In genomic region chr13:106936256-106937137, GRCm38 (mm10) we compare ENCODE assay signal across 8 mouse cellular contexts. TPM values are rescaled to one million over a fixed set of nuclear protein-coding genes. Genes with fewer than 3 reads are reported as not detected.
A peak's percentile ranks its signal among the peaks of the same experiment; 100 is the strongest.
DNase-seq lines count a peak whose midpoint lies in the region; ATAC-seq and TF ChIP-seq lines count a peak whose summit lies in the region.

Gene Ipo11 (minus strand): TSS chr13:106936958.

- peak within 1 kb of the TSS; percentile 96 for H3K27ac ChIP-seq in forebrain, embryonic 10.5 days
- H3K27ac ChIP-seq in heart, embryonic 15.5 days: peak within 1 kb of the TSS; percentile 82
- peak within 1 kb of the TSS; percentile 50 for H3K27ac ChIP-seq in liver, embryonic 14.5 days
- peak within 1 kb of the TSS; percentile 68 for H3K27ac ChIP-seq in neural tube, embryonic 11.5 days (ENCODE audit: low read depth, low read length)
- peak within 1 kb of the TSS; percentile 83 for H3K27ac ChIP-seq in stomach, postnatal 0 days (replicated peaks)

- H3K4me2 ChIP-seq in heart, embryonic 15.5 days: peak within 1 kb of the TSS; percentile 69
- peak within 1 kb of the TSS; percentile 82 for H3K4me2 ChIP-seq in liver, embryonic 14.5 days (ENCODE audit: low read depth)
- H3K4me2 ChIP-seq in neural tube, embryonic 11.5 days (ENCODE audit: low read depth): peak within 1 kb of the TSS; percentile 69
- peak within 1 kb of the TSS; percentile 88 for H3K4me2 ChIP-seq in stomach, postnatal 0 days (replicated peaks; ENCODE audit: low read depth)

- H3K9me3 ChIP-seq in forebrain, embryonic 10.5 days: no peaks in the 10 kb centered on the region
- no peaks in the 10 kb centered on the region; the same call in 1 of the 2 replicates for H3K9me3 ChIP-seq in heart, embryonic 15.5 days (replicated peaks)
- peaks cover 3% of the 10 kb centered on the region; the same call in 1 of the 2 replicates for H3K9me3 ChIP-seq in liver, embryonic 14.5 days (ENCODE audit: control insufficient read depth, low read length)
- no peaks in the 10 kb centered on the region for H3K9me3 ChIP-seq in neural tube, embryonic 11.5 days (ENCODE audit: control insufficient read depth, low read length)
- H3K9me3 ChIP-seq in stomach, postnatal 0 days (ENCODE audit: control insufficient read depth, low read length): no peaks in the 10 kb centered on the region

- no peak for TF ChIP-seq EP300 in liver, embryonic 14.5 days (IDR thresholded peaks at IDR 0.05; ENCODE audit: low read depth)
- no peak for TF ChIP-seq EP300 in stomach, postnatal 0 days (optimal IDR thresholded peaks at IDR 0.05)

- H3K4me1 ChIP-seq in forebrain, embryonic 10.5 days: peaks cover 17% of the 10 kb centered on the region
- H3K4me1 ChIP-seq in heart, embryonic 15.5 days (replicated peaks): peaks cover 14% of the 10 kb centered on the region
- peaks cover 5 to 16% of the 10 kb centered on the region in 2 experiments; a peak in 3 of 4 replicates for H3K4me1 ChIP-seq in liver, embryonic 14.5 days (replicated peaks; ENCODE audit: control insufficient read depth in 2 of 2, insufficient read depth in 2 of 2, low read length in 1 of 2)
- H3K4me1 ChIP-seq in neural tube, embryonic 11.5 days (ENCODE audit: control insufficient read depth, insufficient read depth, low read length): peaks cover 4% of the 10 kb centered on the region; the same call in 1 of the 2 replicates
- H3K4me1 ChIP-seq in stomach, postnatal 0 days (replicated peaks; ENCODE audit: control insufficient read depth, insufficient read depth): no peaks in the 10 kb centered on the region

- peak; percentile 72 to 82 for DNase-seq in CD8-positive naive resting alpha-beta T cell, adult 2 months (ENCODE audit: low read depth in 2 of 2, low spot score in 2 of 2)
- DNase-seq in c-Kit-positive CD71-negative TER-119-negative erythroid progenitor cells, embryonic 14.5 days (ENCODE audit: low read depth): peak; percentile 94
- DNase-seq in forebrain, embryonic 10.5 days (ENCODE audit: extremely low spot score, low spot score): peak; percentile 93
- peak; percentile 95 to 96 for DNase-seq in kidney, postnatal 25 days
- DNase-seq in liver, embryonic 14.5 days (ENCODE audit: low read depth in 3 of 3, low spot score in 3 of 3): peak; percentile 88 to 94 (median 89)
- peak; percentile 97 for DNase-seq in neural tube, embryonic 11.5 days (ENCODE audit: low spot score)
- DNase-seq in stomach, postnatal 0 days (ENCODE audit: low spot score): peak; percentile 95

- TF ChIP-seq CTCF in liver, embryonic 14.5 days (IDR thresholded peaks at IDR 0.05; ENCODE audit: low read depth): no peak
- TF ChIP-seq CTCF in stomach, postnatal 0 days (IDR thresholded peaks at IDR 0.05; ENCODE audit: low read depth): no peak

- peak within 1 kb of the TSS; percentile 84 for H3K9ac ChIP-seq in heart, embryonic 15.5 days
- peak within 1 kb of the TSS; percentile 91 for H3K9ac ChIP-seq in liver, embryonic 14.5 days (replicated peaks)
- peak within 1 kb of the TSS; percentile 91 for H3K9ac ChIP-seq in neural tube, embryonic 11.5 days (ENCODE audit: low read length)
- H3K9ac ChIP-seq in stomach, postnatal 0 days (ENCODE audit: low read length): peak within 1 kb of the TSS; percentile 91

- H3K27me3 ChIP-seq in forebrain, embryonic 10.5 days (ENCODE audit: poor library complexity, severe bottlenecking): no peaks in the 10 kb centered on the region
- H3K27me3 ChIP-seq in heart, embryonic 15.5 days: no peaks in the 10 kb centered on the region
- no peaks in the 10 kb centered on the region for H3K27me3 ChIP-seq in liver, embryonic 14.5 days (ENCODE audit: control insufficient read depth, insufficient read depth, low read length)
- no peaks in the 10 kb centered on the region for H3K27me3 ChIP-seq in neural tube, embryonic 11.5 days (ENCODE audit: control insufficient read depth, insufficient read depth, low read length)
- H3K27me3 ChIP-seq in stomach, postnatal 0 days (ENCODE audit: control insufficient read depth, insufficient read depth, low read length): no peaks in the 10 kb centered on the region

- H3K36me3 ChIP-seq in forebrain, embryonic 10.5 days (replicated peaks): peaks cover 3% of the 10 kb centered on the region; the same call in 1 of the 2 replicates
- no peaks in the 10 kb centered on the region for H3K36me3 ChIP-seq in heart, embryonic 15.5 days
- no peaks in the 10 kb centered on the region for H3K36me3 ChIP-seq in liver, embryonic 14.5 days (replicated peaks; ENCODE audit: control insufficient read depth, insufficient read depth, low read depth)
- H3K36me3 ChIP-seq in neural tube, embryonic 11.5 days (ENCODE audit: control insufficient read depth, insufficient read depth, low read length): no peaks in the 10 kb centered on the region
- H3K36me3 ChIP-seq in stomach, postnatal 0 days (ENCODE audit: control insufficient read depth, insufficient read depth, low read length): no peaks in the 10 kb centered on the region

- ATAC-seq in heart, embryonic 15.5 days (replicated peaks; ENCODE audit: insufficient number of reproducible peaks, insufficient read depth, low FRiP score, low read depth): peak; percentile 94
- ATAC-seq in liver, embryonic 14.5 days (ENCODE audit: insufficient read depth): peak; percentile 96
- peak; percentile 99 for ATAC-seq in neural tube, embryonic 11.5 days (ENCODE audit: insufficient read depth, low FRiP score, low TSS enrichment)
- ATAC-seq in stomach, postnatal 0 days (ENCODE audit: low FRiP score, low TSS enrichment): peak; percentile 96

- WGBS in forebrain, embryonic 10.5 days: under 1% methylated on average over 83 of the region's 84 CpGs
- WGBS in heart, embryonic 15.5 days: under 1% methylated on average over 84 of the region's 84 CpGs
- WGBS in liver, embryonic 14.5 days (ENCODE audit: insufficient replicate concordance): under 1% methylated on average over 84 of the region's 84 CpGs
- WGBS in neural tube, embryonic 11.5 days: under 1% methylated on average over 72 of the region's 84 CpGs
- WGBS in stomach, postnatal 0 days: under 1% methylated on average over 75 of the region's 84 CpGs

- H3K4me3 ChIP-seq in forebrain, embryonic 10.5 days: peak within 1 kb of the TSS; percentile 98
- peak within 1 kb of the TSS; percentile 84 for H3K4me3 ChIP-seq in heart, embryonic 15.5 days
- H3K4me3 ChIP-seq in liver, embryonic 14.5 days (ENCODE audit: insufficient read depth in 1 of 2, low read depth in 2 of 2, low read length in 2 of 2): peak within 1 kb of the TSS; percentile 74 to 99
- H3K4me3 ChIP-seq in neural tube, embryonic 11.5 days (ENCODE audit: low read depth, low read length): peak within 1 kb of the TSS; percentile 98
- H3K4me3 ChIP-seq in stomach, postnatal 0 days (ENCODE audit: low read depth, low read length): peak within 1 kb of the TSS; percentile 99

RNA-seq across cellular contexts. Expression of gene Ipo11, which starts in this region (rescaled TPM):
- 108 and 114 TPM in 2 replicates for polyA plus RNA-seq in forebrain, embryonic 10.5 days (2016; fragmentation: Nextera tagmentation; extraction: Ambion mirVana)
- polyA plus RNA-seq in heart, embryonic 15.5 days (2015; fragmentation: Nextera tagmentation; extraction: Ambion mirVana): 51.7 and 56.8 TPM in 2 replicates
- 12.2 and 15.3 TPM in 2 replicates for polyA plus RNA-seq in liver, embryonic 14.5 days (2012; rRNA removed)
- 35.2 and 36.8 TPM in 2 replicates for polyA plus RNA-seq in liver, embryonic 14.5 days (2014; fragmentation: Nextera tagmentation; extraction: Ambion mirVana)
- polyA plus RNA-seq in neural tube, embryonic 11.5 days (2014; fragmentation: Nextera tagmentation; extraction: Ambion mirVana): 72.3 and 74.4 TPM in 2 replicates
- polyA plus RNA-seq in stomach, postnatal 0 days (2015; fragmentation: Nextera tagmentation; extraction: Ambion mirVana): 13.8 and 14.3 TPM in 2 replicates

Comparison
In these comparisons a context has a peak if more than half of its experiments do, and no peak if none do; other contexts are left out.
1. Peak in every context shown above with its lines: DNase-seq, ATAC-seq, H3K4me3 ChIP-seq and H3K27ac ChIP-seq.